Mouse (Mus musculus): ENCODE data around the gene Tcaim. TPM values are rescaled to one million over a fixed set of nuclear protein-coding genes. Genes with fewer than 3 reads are reported as not detected.
"Not testable (repeated sequence)": the region's sequence is repeated elsewhere in the genome, so short reads cannot be mapped to it uniquely, and the experiment has no call there.

Gene Tcaim
- polyA plus RNA-seq, 2 experiments from 2014 or later: 18.0 to 19.4 TPM

- ATAC-seq: not testable (repeated sequence)
Measured at GRCm38 (mm10) chr9:122855141-122855540, 49.8 kb downstream of the Tcaim start.

DNA sequence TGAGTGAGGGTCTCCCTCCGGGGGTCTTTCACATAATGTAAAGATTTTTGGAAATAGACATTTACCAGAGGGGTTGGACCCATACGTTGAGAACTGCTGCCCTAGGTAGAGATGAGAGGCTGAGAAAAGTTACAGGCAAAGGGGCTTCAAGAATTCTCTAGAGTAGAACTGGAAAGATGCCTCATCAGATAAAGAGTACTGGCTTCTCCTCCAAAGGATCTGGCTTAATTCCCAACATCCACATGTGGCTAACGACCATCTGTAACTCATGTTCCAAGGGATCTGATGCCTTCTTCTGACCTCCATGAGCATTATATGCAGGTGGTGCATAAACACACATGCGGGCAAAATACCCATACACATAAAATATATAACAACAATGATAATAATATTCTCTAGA is 50.3 kb downstream of the Tcaim start:
- no peak for ATAC-seq

GRCm38 (mm10) chr9:122856716-122857115 is 51.4 kb downstream of the Tcaim start:
- no peak for ATAC-seq

GRCm38 (mm10) chr9:122860752-122861151 is 55.4 kb downstream of the Tcaim start:
- no peak for ATAC-seq

DNA sequence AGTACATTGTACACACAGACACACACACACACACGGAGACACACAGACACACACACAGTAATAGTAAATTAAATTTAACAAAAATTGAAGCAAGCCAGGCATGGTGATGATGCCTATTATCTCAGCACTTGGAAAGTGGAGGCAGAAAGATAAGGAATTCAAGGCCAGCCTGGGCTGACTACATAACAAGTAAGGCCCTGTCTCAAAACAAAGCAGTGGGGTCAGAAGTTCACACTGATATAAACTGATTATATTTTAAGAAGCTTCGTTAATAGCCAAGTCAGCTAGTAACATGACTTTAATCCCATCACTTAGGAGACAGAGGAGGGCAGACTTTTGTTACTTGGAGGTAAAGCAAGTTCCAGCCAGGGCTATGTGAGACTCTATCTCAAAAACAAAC is 58.4 kb downstream of the Tcaim start:
- no peak for ATAC-seq

DNA sequence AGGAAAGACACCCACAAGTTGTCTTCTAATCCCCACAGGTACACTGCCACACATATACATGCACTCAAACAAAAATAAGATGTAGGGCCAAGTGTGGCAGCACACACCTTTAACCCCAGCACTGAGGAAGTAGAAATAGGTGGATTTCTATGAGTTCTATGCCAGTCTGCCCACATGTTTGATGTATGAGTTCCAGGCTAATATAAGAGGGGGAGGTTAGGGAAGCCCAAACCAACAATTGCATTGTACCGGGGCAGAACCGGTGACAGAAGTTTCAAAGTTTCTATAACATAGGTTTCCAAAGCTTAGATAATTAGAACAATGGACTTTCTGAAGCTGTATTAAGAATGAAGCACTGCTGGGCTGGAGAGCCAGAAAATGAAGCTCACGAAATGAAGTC is 59.5 kb downstream of the Tcaim start:
- ATAC-seq: no peak

DNA sequence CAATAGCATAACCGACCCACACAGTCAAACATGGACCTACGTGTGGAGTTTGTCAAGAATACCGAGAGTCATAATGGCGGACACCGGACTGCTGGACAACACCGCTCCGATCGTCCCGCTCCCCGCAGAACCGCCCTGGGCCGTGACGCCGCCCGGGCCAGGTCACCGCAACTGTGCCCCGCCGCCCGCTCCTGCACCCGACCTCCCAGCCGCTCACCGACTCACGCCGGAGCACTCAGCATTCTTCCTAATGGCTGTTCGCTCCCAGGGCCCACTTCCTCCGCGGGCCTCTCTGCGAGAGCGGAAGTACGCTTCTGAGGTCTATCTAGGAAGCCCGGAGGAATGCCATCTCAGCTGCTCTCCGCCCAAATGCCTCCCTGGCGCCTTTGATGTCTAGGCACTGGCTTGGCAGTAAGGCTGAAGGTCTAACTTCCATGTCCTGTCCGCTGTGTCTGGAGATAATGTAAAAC is 60.4 kb downstream of the Tcaim start, which contains the start of gene Zfp445:
TSS of gene Zfp445 (minus strand) at position 310 of the 470 bp plus-strand sequence.
- ATAC-seq: peak; percentile 99

DNA sequence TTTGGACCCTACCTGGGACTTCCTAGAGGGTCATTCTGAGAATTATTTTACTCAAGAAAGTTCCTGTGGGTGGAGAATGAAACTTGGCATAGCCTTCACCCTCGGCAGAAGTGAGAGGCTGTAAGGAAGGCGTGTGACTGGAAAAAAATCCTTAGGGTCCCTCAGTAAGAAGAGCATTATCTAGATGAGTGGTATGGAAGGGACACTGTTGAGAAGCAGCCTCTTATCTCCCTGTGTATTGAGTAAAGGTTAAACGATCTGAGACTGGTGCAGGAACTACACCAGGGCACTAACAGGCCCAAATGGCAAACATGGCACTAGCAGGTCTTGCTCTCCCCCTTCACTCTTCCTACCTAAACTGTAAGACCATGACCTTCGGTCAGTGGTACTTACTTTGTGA is 60.9 kb downstream of the Tcaim start:
- no peak for ATAC-seq

- ATAC-seq: no peak
Measured at GRCm38 (mm10) chr9:122872595-122872994, 67.3 kb downstream of the Tcaim start.

DNA sequence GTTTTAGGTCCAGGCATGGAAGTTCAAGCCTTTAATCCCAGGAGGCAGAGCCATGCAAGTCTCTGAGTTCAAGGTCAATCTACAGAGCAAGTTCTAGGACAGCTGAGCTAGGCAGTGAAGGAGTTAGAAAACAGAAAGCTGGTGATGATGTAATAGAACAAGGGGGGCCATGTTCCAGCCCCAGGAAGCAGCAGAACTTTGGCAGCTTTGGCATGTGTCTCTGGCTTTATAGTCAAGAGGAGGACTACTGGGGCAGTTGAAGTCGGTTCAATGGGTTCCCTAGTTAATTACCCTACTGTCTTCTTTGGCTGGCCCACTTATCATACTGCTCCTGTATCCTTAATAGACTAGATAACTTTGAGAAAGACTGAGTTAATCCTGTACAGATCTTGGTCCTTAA is 69.3 kb downstream of the Tcaim start:
- no peak for ATAC-seq

GRCm38 (mm10) chr9:122875145-122875544 is 69.8 kb downstream of the Tcaim start:
- peak; percentile 43 for ATAC-seq

DNA sequence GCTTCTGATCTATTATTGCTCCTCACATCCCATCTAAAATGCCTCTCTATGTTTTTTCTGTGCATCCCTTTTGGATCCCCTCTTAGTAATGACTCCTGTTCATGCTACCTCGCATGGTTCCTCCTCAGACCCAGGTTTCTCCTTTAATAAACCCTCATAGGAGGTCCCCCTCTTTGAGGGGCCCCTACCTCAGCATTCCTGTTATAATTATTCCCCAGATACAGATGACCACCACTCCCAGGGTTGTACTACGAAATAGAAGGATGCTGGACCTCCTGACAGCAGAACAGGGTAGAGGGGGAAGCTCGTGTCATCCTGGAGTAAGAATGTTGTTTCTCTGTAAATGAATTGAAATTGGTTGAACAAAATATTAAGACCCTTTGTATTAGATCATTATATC is 80.0 kb downstream of the Tcaim start, which contains the start of gene Zkscan7:
TSS of gene Zkscan7 (plus strand) at position 301 of the 400 bp plus-strand sequence.
- no peak for ATAC-seq

Other genes with a start within 250 kb of the Tcaim start
- not detected for gene Topaz1, start 58.2 kb upstream of the Tcaim start, polyA plus RNA-seq (2017; shearing (Covaris generic))
- 1 to 10 TPM; 1.4 to 3.1 TPM for gene Gm35549, start 38.5 kb downstream of the Tcaim start, polyA plus RNA-seq (2017; shearing (Covaris generic))
- 10 to 100 TPM; 38.3 to 85.0 TPM for gene Zfp445, start 60.5 kb downstream of the Tcaim start, polyA plus RNA-seq (2017; shearing (Covaris generic))
- gene Zkscan7, start 80.1 kb downstream of the Tcaim start, polyA plus RNA-seq (2017; shearing (Covaris generic)): 1 to 10 TPM; 2.8 to 4.9 TPM
- gene Zfp105, start 117.5 kb downstream of the Tcaim start, polyA plus RNA-seq (2017; shearing (Covaris generic)): not detected
- 10 to 100 TPM; 25.4 to 31.7 TPM for gene 1110059G10Rik, start 145.5 kb downstream of the Tcaim start, polyA plus RNA-seq (2017; shearing (Covaris generic))
- 1 to 10 TPM; 5.7 to 8.5 TPM for gene Kif15, start 145.5 kb downstream of the Tcaim start, polyA plus RNA-seq (2017; shearing (Covaris generic))
- 10 to 100 TPM; 15.1 to 18.6 TPM for gene Tmem42, start 215.8 kb downstream of the Tcaim start, polyA plus RNA-seq (2017; shearing (Covaris generic))
- gene Tgm4, start 229.2 kb downstream of the Tcaim start, polyA plus RNA-seq (2017; shearing (Covaris generic)): 1 to 10 TPM in 1 of 2 experiments, under 1 TPM in 1; 0.83 to 1.7 TPM

All from CD4-positive, CD25-positive, alpha-beta regulatory T cell, adult 4 months (primary cell).